Mouse (Mus musculus): ENCODE measurements around the gene Vmn2r26. TPM values are rescaled to one million over a fixed set of nuclear protein-coding genes. Genes with fewer than 3 reads are reported as not detected.
"Not testable (repeated sequence)": the region's sequence is repeated elsewhere in the genome, so short reads cannot be mapped to it uniquely, and the experiment has no call there.

Vmn2r26 gene
- total RNA-seq (2015; ENCODE audit: low replicate concordance) (not detected in 2 replicates), total RNA-seq (2017; ENCODE audit: low replicate concordance) (not detected in 2 replicates)

GRCm38 (mm10) chr6:124024268-124024667, at the start of gene Vmn2r26:
TSS of gene Vmn2r26 (plus strand) at chr6:124024568.
- not testable (repeated sequence) for ATAC-seq (replicated peaks; ENCODE audit: low FRiP score, poor library complexity, severe bottlenecking)

GRCm38 (mm10) chr6:124020841-124021240, 3.5 kb upstream of the Vmn2r26 start:
- no peak for ATAC-seq (replicated peaks; ENCODE audit: low FRiP score, poor library complexity, severe bottlenecking)

DNA sequence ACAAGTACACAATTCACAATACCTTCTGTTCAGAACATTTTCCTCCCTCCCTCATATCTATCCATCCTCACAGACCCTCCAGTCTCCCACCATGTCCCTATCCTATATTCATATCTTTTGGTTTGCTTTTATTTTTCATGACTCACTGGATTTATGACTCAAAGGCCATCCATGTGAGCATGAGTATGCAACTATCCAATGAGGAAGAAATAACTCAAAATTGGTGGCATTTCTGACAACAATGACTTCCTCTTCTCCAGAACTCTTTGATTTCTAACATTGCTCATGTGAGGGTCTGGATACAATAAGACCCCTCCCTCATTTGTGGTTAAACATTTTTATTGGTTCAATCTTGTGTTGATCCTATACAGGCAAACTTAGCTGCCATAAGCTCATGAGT, 24.0 kb downstream of the Vmn2r26 start:
- ATAC-seq (replicated peaks; ENCODE audit: low FRiP score, poor library complexity, severe bottlenecking): no peak

DNA sequence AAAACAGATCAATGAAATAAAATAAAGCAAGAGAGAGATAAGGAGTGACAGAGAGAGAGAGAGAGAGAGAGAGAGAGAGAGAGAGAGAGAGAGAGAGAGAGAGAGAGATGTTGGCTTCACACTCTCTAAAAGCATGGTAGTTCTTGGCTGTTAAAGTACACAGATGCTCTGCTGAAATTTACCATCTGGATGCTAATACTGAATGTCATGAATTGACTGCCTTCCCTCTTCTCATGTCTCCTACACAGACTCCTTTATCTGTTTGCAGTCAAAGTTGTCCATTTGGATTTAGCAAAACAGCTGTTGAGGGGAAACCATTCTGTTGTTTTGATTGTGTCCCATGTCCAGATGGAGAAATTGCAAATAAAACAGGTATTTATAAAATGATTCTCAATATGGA, 29.2 kb downstream of the Vmn2r26 start:
- not testable (repeated sequence) for ATAC-seq (replicated peaks; ENCODE audit: low FRiP score, poor library complexity, severe bottlenecking)

DNA sequence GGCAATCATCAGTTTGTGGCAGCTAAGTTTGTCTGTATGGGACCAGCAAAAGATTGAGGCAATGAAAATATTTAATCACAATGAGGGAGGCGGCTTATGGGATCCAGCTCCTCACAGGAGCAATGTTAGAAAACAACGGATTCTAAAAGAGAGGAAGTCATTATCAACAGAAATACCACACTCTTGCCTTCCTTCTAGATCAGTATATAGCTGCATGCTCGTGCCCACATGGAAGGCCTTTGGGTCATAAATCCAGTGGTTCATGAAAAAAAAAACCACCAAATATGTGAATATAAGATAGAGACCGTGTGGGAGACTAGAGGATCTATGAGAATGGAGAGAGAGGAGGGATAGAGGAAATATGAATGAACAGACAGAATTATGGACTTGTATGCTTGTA, 78.0 kb downstream of the Vmn2r26 start:
- ATAC-seq (replicated peaks; ENCODE audit: low FRiP score, poor library complexity, severe bottlenecking): no peak

Other genes starting within 250 kb of the Vmn2r26 start
- gene Vmn2r24, start 245.7 kb upstream of the Vmn2r26 start, total RNA-seq (2015; ENCODE audit: low replicate concordance): not detected in 2 replicates
- gene Vmn2r24, start 245.7 kb upstream of the Vmn2r26 start, total RNA-seq (2017; ENCODE audit: low replicate concordance): not detected in 2 replicates
- gene Vmn2r25, start 171.1 kb upstream of the Vmn2r26 start, total RNA-seq (2015; ENCODE audit: low replicate concordance): not detected in 2 replicates
- gene Vmn2r25, start 171.1 kb upstream of the Vmn2r26 start, total RNA-seq (2017; ENCODE audit: low replicate concordance): not detected in 2 replicates
- gene Vmn2r27, start 207.3 kb downstream of the Vmn2r26 start, total RNA-seq (2015; ENCODE audit: low replicate concordance): not detected in 2 replicates
- gene Vmn2r27, start 207.3 kb downstream of the Vmn2r26 start, total RNA-seq (2017; ENCODE audit: low replicate concordance): not detected in 2 replicates

All from erythroblast, adult 5-6 weeks (primary cell).